Mouse (Mus musculus) olfactory bulb, adult 2 months (tissue): ENCODE results near the gene Eef1g.

Experiments used
- CTCF ChIP-seq: fragments of 200-500 bp; IDR thresholded peaks from 2 replicates; pipeline ENCODE4 v1.5.1; 2012; ENCODE audit warnings: low read depth, mild to moderate bottlenecking, low read length, moderate library complexity; ENCODE audit not compliant: insufficient read depth
- POLR2A ChIP-seq: fragments of 200-500 bp; IDR thresholded peaks from 2 replicates; pipeline ENCODE4 v1.6.1; 2012; ENCODE audit warnings: mild to moderate bottlenecking, low read depth, low read length, moderate library complexity; ENCODE audit not compliant: insufficient read depth

DNA sequence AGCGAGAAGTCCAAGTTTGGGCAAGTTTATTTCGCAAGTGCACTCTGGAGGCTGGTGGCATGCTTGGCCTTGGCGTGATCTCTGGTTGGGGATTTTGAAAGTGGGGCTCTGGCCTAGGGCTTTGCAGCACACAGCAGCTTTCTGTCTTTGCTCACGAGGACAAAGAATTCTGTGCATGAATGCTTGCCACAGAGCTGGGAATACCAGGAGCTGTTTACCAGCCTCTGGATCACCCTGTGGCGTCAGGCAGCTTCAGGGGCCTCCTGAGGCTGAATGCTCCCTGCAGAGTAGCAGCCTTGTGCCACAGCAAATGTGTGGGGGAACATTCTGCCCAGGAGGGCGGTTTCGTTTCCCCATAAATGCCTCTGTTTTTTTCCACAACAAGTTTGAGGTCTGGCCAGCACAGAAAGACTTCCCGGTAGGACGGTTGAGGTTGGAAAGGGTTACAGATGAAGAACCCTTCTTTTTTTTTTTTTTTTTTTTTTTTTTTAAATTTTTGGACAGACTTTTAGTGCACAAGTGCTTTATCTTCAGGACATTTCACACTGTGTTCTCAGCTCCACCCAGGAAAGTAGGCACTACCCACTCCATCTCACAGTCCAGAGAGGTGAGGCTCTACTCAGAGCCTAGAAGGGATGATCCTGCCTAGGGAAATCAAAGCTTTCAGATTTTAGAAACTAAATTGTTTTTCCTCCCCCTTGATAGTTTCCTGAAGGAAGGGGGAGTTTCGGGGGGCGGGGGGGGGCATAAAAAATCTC, 56.4 kb downstream of the Eef1g start:
- TF ChIP-seq CTCF (no peak), POLR2A (no peak)
